Mouse (Mus musculus) NIH3T3 (cell line): Measurements from ENCODE around the gene Trpc4ap.
A peak's percentile ranks its signal among the peaks of the same experiment; 100 is the strongest.
"Not testable (repeated sequence)": the region's sequence is repeated elsewhere in the genome, so short reads cannot be mapped to it uniquely, and the experiment has no call there.

Source experiments
- DNase-seq: peaks from one replicate; pipeline ENCODE4 v3.0.0-alpha.2; 2012; ENCODE audit warnings: low read depth

Trpc4ap gene

DNA sequence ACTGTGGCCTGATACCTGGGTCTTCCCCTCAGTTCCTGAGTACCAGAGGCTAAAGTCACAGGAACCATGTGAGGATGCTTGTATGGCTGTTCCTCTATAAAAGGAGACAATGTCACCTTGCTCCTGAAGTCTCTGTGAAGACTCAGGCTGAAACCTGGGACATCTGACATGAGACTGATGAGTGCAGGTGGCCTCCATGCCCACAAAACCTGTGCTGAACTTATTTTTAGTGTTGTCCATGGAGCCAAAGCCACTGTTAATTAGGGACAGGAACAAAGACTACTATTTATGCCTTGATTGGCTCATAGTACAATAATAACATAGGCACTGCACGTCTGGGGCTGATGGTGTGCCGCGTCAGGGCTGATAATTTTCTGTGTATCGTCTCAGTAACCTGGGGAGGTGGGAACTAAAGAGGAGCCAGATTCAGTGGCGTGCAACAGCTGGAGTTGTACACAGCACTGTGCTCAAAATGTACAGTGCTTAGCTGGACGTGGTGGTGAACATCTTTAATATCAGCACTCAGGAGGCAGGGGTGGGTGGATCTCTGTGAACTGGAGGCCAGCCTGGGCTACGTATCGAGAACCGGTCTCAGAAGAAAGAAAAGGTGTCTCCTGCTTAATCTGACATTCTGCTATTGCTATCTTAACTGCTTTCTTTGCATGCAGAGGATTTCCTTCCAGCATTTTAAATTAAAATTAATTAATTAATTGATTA lies 80.2 kb downstream of the Trpc4ap start:
- DNase-seq, result no peak

GRCm38 (mm10) chr2:155610978-155611377 lies 81.2 kb downstream of the Trpc4ap start, which contains the start of gene Myh7b:
Myh7b (plus strand) TSS chr2:155611212.
- DNase-seq, result no peak

DNA sequence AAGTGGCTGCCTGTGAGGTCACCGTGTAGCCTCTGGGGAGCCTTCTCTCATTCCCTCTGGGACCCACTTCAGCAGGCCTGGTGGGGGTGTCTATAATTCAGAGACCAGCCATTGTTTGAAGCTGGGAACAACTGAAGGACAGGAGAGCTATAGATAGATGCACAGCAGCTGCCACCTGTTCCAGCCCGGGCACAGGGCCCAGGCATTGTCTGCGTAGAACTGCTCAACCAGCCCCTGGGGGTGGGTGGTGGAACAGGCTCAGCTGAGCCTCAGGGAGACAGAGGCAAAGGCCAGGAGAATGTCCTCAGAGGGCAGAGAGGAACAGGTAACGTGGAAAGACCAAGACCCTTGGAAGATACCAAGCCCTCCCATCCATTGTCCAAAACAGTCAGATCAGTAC lies 85.8 kb downstream of the Trpc4ap start:
- DNase-seq, result no peak

DNA sequence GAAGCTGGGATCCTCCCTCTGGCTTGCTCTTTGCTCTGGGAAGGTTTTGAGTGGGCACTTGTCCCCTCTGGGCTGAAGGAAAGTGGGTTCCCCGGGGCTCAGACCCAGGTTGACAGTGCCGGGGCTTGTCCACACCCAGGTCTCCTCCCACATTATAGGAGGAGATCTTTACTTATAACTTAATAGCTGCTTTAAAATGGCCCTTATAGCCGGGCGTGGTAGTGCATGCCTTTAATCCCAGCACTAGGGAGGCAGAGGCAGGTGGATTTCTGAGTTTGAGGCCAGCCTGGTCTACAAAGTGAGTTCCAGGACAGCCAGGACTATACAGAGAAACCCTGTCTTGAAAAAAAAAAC lies 87.0 kb downstream of the Trpc4ap start:
- not testable (repeated sequence) for DNase-seq

GRCm38 (mm10) chr2:155604560-155605235 lies 87.5 kb downstream of the Trpc4ap start:
- no peak for DNase-seq

DNA sequence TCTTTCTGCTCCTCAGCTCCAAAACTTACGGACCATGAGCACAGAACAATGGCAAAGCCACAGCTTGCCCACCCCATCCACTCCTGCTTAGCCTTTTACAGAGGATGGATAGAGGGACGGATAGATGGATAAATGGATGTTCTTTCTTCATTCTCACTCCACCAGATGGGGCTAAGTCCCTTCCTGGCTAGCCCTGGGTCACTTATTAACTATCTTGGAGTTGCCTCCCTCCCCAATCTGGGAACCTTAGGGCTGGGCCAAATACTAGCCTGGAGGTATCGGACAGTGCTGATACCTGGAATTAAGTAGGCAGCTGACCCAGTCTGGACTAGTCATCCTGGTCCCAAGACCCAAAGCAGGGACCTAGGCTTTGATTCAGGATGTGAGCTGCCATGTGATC lies 88.5 kb downstream of the Trpc4ap start:
- DNase-seq, result no peak

GRCm38 (mm10) chr2:155595516-155595915 lies 96.7 kb downstream of the Trpc4ap start:
- DNase-seq, result no peak

- no peak for DNase-seq
Measured at GRCm38 (mm10) chr2:155592854-155593283, 99.3 kb downstream of the Trpc4ap start.

DNA sequence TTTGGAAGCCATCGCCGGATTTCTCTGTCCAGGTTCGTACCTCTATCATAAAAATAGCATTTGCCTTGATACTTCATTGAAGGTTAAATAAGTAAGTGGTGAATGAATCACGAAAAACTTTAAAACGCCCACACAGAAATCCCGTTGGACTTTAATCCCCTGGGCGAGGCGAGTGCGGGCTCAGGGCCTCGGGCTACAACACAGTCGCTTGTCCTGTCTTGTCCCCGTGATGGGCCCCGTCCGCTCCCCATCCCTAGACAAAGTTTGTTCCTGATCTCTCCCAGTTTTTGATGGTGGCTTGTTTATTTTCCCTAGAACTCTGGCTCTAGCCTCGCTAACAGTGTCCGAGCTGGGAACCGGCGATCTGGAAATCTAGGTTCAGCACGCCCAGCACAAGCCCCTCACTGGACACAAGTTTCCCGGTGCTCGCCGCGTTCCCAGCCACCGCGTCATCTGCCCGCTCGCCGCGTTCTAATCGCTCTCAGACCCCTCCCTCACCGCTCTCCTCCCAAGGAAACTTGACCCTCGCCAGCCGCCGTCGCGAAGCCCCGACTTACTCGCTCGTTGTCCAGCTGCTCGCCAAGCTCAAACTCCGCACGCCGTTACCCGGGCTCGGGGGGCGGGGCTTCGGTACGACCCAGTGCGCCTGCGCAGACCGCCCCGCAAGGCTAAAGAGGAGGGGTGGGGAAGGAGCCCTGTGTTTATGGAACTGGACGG lies 99.9 kb downstream of the Trpc4ap start, which contains the start of gene Gss:
TSS of gene Gss (minus strand) at position 674 of the 717 bp plus-strand sequence.
- DNase-seq, result peak; percentile 99

DNA sequence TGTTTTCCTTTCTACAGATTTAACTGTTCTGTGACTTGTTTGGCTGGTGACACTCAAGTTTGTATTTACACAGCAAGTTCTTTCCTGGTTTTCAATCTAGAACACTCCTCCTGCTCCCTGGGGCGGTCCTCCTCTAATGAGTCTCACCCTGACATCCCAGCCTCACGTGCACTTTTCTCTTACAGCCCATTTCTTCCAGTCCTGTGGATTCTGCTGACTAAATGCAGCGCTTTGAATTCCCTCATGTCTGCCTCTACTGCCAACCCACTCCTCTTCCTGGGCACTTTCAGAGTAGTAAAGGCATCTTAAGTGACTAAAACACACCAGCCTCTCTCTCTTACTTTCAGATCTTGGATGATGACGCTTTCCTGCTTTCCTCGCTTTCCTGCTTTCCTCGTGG lies 100.5 kb downstream of the Trpc4ap start:
- DNase-seq, result peak; percentile 53

GRCm38 (mm10) chr2:155590876-155591275 lies 101.3 kb downstream of the Trpc4ap start:
- no peak for DNase-seq

GRCm38 (mm10) chr2:155589521-155589920 lies 102.7 kb downstream of the Trpc4ap start:
- DNase-seq, result no peak

DNA sequence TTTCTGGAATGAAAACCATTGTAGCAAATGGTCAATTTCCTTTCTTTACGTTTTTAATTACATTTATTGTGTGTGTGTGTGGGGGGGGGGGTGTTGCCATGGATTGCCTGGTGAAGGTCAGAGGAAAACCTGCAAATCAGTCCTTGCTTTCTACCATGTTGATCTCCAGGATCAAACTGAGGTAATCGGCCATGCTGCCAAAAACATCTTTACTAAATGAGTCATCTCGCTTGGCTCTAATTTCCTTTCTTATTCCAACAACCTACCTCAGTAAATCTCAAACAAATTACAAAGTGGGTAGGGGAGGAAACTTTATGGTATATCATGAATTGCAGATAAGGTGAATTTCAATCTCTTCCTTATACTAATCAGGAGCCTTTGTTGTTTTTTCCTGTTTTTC lies 104.0 kb downstream of the Trpc4ap start:
- peak; percentile 64 for DNase-seq

DNA sequence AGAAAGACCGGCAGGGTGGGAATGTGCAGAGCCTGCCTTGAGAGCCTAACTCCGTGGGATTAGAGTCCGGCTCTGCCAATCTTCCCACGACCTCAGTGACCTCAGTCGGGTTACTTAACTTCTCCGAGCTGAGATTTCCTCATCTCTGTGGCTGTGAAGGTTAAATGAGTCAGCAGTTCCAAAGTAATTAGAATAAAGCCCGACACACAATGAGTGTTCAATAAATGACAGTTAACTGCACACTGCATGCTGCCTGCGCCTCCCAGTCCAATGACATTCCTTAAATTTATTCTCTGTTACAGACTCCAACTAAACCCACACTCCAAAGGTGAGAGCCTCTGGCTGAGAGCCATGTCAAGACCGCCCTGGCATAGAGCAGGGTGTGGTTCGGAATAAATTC lies 106.7 kb downstream of the Trpc4ap start:
- no peak for DNase-seq

- DNase-seq, result no peak
Measured at GRCm38 (mm10) chr2:155585082-155585481, 107.1 kb downstream of the Trpc4ap start.
